Mouse (Mus musculus) left cerebral cortex, adult 8-10 months (tissue): ENCODE data around the gene Gm38655. TPM values are rescaled to one million over a fixed set of nuclear protein-coding genes. Genes with fewer than 3 reads are reported as not detected.

Experiments
- DNase-seq, 2 experiments: peaks; one replicate each; pipeline ENCODE4 v3.0.0; 2022; ENCODE audit warnings: low spot score in 2 of 2
- total RNA-seq, 4 experiments: library from RNA; stranded (reverse); gene quantifications; 2 replicates each; pipeline ENCODE4 v1.2.4; 2022

The Gm38655 gene
- under 1 TPM in 1 of 4 experiments, not detected in 3; 0.42 TPM for total RNA-seq

DNA sequence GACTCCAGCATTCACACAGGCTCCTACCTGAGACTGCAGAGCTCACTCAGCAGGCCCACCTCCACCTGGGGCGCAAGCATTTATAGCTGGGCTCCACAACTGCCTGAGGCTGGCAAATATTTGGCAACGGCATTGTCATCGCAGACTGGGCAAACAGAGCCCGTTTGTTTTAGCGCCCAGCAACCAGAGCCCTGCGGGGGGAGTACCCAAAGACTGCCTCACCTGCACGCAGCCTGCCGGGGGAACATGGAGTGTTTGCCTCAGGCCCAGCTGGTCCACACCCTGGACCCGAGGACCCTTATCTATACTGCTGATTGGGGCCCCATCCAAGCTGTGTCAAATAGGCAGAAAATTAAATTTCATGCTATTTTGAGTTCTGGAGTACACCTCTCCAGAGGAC is at the start of gene Gm38655:
Gm38655 (minus strand) TSS at position 61 of the 400 bp plus-strand sequence.
- no peak for DNase-seq

DNA sequence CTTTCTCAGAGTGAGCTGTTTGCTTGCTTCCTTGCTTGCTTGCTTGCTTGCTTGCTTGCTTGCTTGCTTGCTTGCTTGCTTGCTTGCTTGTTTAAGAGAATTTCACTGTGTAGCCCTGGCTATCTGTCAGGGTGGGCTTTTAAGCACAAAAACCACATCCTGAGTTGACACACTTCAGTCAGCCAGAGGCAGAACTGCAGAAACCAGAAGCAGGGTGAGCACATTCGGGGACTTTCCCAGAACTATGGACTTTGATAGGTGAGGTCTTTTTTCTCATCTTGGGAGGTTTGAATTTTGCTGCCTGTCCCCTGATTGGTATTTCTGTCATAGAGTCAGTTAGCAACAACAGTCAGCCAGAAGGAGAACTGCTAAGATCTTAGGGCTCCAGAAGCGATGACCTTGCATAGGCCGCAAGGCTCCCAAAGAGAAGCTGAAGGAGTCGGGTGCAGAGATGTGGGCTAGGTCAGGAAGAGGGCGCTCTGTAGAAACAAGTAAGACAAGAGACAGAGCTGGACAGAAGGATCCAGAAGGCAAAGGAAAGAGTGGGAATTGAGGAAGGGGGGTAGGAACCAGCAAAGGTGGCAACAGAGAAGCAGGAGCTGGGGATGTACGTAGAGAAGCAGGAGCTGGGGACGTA is 49.4 kb upstream of the Gm38655 start:
- no peak for DNase-seq

DNA sequence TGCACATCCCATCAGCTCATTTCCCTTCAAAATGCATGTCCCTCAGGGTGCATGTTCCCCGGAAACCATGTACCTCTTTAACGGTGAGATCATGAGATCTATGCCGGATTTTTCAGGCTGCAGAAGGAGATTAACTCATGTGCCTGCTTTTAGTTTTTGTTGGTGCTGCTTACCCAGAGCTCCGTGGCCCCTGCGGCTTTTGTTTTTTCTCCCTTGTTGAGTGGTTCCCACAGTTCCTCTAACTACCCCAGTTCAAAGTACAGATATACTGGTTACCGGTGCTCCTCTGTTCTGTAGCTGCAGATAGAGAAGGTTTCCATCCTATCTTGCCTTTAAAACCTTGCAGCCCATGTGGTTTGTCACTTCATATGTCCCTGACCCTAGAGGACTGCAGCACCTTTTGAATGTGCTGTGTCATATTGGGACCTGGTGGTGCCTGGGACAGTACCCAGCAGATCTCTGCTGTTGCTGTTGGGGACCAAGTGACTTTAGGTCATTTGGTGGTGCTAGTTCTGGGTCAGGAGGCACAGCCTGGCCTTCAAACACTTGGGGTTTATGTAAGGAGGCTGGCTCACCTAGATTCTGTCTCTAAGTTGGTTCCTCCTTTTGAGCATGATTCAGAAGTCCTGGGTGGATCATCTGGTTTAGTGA is 47.8 kb upstream of the Gm38655 start:
- DNase-seq, result no peak

DNA sequence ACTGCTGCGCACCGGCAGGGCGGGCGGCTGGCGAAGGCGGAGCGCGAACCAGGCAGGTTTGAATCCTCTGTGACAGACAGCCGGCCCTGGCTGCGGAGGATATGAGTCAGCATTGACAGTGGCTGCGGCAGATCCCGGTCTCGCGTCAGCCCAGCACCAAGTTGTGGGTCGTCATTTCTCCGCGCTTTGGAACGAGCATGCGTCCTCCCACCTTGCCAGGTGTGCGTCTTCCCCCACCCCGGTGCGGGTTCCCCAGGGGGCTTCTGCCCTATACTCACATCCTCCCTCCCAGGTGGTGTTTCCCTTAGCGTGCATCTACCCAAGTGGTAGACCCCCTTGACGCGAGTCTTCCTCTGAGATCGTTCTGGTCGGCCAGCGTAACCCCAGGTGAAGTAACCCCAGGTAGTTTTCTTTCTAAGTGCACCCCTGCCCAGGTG is 47.3 kb upstream of the Gm38655 start:
- DNase-seq, result peak in 1 of 2 experiments; percentile 58

DNA sequence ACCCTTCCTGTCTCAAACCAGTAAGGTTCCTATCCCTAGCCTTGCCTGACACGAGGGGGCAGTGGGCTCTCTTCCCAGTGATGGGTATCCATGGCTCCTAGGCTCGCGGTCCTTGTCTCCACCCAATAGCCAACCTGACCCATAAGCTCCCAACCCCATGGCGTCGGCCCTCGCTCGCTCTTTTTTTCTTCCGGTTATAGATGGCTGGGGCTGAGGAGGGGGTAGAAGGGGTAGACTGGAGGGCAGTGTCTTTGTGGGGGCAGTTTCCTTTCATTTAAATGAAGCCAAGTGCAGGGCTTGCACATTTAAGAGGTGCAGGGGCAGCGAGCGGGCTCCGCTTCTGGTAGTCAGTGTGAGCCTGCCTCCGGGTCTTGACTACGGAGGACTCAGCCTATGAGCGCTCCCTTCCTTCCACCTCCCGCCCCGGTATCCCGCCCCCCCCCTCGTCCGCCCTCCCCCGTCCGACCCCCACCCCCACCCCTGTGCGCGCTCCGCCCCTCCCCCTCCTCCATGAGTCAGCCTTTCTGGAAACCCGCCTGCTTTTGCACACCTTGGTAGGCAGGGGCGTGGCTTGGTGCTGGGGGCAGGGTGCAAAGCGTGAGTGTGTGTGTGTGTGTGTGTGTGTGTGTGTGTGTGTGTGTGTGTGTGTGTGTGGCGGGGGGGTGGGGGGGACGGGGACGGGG is 46.7 kb upstream of the Gm38655 start:
- DNase-seq, result peak; percentile 37 to 65

- no peak for DNase-seq
Measured at GRCm38 (mm10) chr17:25220746-25221145, 45.5 kb upstream of the Gm38655 start.

DNA sequence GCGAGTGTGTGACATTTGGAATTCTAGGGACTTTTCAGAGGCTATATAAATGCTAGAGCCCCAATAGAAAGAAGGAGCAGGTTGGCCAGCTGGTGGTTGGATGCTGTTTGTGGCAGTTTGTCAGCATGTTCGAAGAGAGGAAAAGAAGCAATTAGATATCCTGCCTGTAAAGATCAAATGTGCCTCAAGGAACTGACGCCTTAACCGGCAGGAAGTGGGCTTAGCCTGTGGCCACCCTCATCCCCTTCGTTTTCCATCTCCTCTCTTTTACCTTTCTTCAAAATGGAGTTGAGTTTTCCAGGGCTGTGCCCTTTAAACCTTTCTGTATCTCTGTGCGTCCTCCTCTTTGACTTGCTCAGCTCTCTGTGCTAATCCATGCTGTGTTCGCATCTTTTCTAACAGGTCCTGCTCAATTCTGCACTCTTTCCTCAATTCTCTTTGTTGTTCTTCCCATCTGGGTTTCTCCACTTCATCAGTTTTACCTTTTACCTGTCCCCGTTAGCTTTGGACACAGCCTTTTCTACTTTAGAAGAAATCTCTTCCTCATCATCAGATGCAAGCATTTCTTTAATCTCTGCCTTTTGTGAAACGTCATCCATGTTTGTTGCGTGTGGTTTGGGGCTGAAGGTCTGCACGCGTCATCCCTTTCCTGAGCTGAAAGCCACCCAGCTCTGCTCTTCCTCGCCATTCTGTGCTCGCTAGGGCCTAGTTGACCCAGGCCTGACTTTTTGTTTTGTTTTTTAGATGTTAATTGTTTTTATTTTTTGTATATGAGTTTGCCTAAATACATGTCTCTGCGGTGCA is 44.4 kb upstream of the Gm38655 start:
- no peak for DNase-seq

DNA sequence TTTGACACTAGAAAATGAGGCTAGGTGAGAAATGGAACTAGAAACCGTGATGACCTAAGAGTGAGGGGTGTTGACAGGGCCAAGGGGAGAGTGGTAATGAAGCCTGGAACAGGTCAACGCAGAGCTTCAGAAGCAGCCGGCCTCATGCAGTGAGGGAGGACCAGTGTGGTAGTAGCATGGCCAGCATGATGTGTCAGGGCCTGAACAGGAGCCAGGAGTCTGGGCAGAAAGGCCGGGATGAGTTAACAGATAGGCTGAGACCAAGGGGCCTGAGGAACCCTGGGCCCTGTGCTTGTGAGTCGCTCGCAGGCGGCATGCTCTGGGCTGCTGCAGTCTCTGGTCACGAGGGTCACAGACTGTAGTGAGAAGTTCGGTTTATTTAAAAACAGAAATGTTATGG is 43.7 kb upstream of the Gm38655 start:
- no peak for DNase-seq

DNA sequence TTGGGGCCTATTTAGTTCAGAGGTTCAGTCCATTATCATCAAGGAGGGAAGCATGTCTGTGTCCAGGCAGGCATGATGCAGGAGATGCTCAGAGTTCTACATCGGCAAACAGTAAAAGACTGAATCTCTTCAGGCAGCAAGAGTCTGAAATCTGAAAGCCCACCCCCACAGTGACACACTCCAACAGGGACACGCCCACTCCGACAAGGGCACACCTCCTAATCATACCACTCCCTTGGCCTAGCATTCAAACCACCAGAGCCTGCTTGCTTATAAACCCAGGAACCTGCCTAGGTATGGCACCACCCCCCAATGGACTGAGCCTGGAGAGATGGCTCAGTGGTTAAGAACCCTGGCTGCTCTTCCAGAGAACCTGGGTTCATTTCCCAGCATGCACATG is 40.2 kb upstream of the Gm38655 start:
- DNase-seq, result no peak

GRCm38 (mm10) chr17:25211705-25212104 is 36.4 kb upstream of the Gm38655 start:
- DNase-seq, result no peak

GRCm38 (mm10) chr17:25210680-25211466 is 35.6 kb upstream of the Gm38655 start:
- no peak for DNase-seq

- DNase-seq, result no peak
Measured at GRCm38 (mm10) chr17:25210006-25210405, 34.7 kb upstream of the Gm38655 start.

DNA sequence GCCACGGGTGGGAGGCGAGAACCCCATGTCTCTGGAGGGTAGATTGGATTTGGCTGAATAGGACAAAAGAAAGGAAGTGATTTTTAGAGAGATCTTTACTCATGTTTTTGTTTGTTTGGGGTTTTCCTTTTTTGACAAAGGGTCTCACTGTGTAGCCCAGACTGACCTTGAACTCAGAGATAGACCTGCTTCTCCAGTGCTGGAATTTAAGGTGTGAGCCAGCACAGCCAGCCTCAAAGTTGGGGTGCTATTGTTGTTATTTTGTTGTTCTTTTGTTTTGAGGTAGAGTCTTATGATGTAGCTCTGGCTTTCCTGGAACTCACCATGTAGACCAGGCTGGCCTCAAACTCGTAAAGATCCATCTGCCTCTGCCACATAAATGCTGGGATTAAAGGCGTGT is 27.1 kb upstream of the Gm38655 start:
- DNase-seq, result no peak

GRCm38 (mm10) chr17:25189091-25189490 is 13.8 kb upstream of the Gm38655 start:
- DNase-seq, result no peak

GRCm38 (mm10) chr17:25188150-25189031 is 13.1 kb upstream of the Gm38655 start, which contains the start of gene Unkl:
TSS of gene Unkl (plus strand) at chr17:25188397.
- DNase-seq, result peak; percentile 51 to 58

DNA sequence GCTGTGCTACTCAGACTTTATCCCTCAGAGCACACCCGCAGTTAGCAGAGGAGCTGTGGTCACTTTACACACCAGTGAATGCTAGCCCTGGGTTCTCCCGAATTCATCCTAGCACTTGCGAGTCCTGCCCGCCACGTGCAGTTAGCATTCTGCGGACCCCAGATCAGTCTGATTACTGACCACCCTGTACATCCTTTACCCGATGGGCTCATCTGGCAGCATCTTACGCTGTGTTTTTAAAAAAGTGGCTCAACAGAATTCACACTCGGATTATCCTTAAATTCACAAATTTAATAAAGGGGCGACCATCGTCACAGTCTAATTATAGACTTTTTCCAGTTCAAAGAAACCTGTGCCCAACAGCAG is 12.5 kb upstream of the Gm38655 start:
- no peak for DNase-seq

DNA sequence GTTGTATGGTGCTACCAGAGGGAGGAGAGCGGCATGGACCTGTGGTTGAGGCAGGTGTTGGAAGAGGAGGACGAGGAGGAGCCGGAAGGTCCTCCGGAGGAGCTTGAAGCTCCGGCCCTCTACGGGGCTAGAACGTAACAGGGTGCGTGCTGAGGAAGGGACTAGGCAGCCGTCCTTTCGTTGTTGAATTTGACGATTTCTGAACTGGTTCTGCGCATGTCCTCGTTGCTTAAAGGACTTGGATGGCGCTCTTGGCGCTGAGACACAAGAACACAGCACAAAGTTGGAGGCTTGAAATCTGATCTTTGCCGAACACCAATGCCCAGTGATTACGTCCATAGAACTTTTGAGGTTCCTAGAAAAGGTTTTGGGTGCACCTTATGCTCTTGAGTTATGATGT is 9.7 kb upstream of the Gm38655 start:
- DNase-seq, result no peak

GRCm38 (mm10) chr17:25184129-25184691 is 8.9 kb upstream of the Gm38655 start, which contains the start of gene BC003965:
TSS of gene BC003965 (plus strand) at chr17:25184554.
- peak; percentile 95 to 99 for DNase-seq

DNA sequence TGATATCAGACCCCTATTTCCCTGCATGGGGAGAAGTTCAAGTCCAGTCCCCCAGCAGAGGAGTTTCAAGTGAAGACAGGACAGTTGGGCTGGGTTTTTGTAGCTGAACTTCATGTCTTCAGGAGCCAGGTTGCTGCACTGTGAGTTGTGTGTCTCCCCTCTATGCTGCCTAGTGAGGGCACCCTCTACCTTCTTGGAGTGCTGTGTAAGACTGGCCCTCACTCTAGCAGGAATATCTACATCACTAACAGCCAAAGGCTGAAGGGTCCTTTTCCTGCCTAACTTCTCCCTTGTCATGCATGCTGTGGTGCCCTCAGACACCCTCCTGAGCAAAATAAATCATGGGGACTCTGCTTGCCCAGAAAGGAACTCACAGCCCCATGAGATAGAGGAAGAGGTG is 8.0 kb upstream of the Gm38655 start:
- DNase-seq, result no peak
